Mouse (Mus musculus): ENCODE results near the gene Ssbp1.

- TF ChIP-seq CTCF (conservative IDR thresholded peaks at IDR 0.05; ENCODE audit: low read length), result no peak
- no peak for TF ChIP-seq NANOG (IDR thresholded peaks at IDR 0.05; ENCODE audit: borderline replicate concordance, low read length)
Measured at GRCm38 (mm10) chr6:40429521-40429931, 41.6 kb upstream of the Ssbp1 start.

All from E14TG2a.4 (cell line).